ENCODE assay signal across 25 mouse cellular contexts in the genomic region with DNA sequence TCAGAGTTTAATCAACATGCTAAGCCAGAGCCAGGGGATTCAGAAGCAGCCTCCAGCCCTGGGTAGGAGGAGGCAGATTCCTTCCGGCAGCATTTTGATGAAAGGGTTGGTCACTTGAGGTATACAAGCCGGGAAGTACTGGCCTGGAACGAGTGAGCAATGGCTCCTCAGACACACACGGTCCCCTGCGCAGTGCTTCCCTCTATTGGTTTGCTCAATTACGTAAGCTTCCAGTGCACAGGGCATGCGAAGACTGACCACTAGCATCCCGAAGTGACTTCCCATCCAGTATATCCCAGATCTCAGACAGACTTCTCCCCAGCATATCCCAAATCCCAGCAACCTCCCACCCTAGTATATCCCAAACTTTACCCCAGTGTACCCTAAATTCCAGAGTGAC. TPM values are rescaled to one million over a fixed set of nuclear protein-coding genes. Genes with fewer than 3 reads are reported as not detected.
DNase-seq lines count a peak whose midpoint lies in the region; ATAC-seq and TF ChIP-seq lines count a peak whose summit lies in the region.
"Had no signal": no experiment of that assay in that cellular context is flagged by ENCODE, and none has a peak within 500 bp of the region (broad histone marks: within the 10 kb centered on the region; RNA-seq: fewer than 3 reads in every experiment).

No protein-coding gene starts in this region.

- H3K4me2 ChIP-seq in kidney, postnatal 0 days (ENCODE audit: low read length) = no peak overlapping the region
- no peak overlapping the region for H3K4me2 ChIP-seq in midbrain, embryonic 13.5 days (replicated peaks)
- H3K4me2 ChIP-seq: embryonic facial prominence, embryonic 13.5 days; forebrain, embryonic 13.5 days; heart, embryonic 11.5 days; hindbrain, embryonic 12.5 days had no signal

- H3K36me3 ChIP-seq in kidney, postnatal 0 days (ENCODE audit: insufficient read depth, low read length) = no peaks in the 10 kb centered on the region
- no peaks in the 10 kb centered on the region for H3K36me3 ChIP-seq in midbrain, embryonic 13.5 days
- H3K36me3 ChIP-seq in midbrain, embryonic 10.5 days = no peaks in the 10 kb centered on the region
- H3K36me3 ChIP-seq: embryonic facial prominence, embryonic 10.5 days; embryonic facial prominence, embryonic 13.5 days; hindbrain, embryonic 12.5 days had no signal

- DNase-seq in embryo, embryonic 10 days (ENCODE audit: low spot score) = peak; percentile 25
- no peak for DNase-seq in embryo, embryonic 11 days
- no peak for DNase-seq in kidney, postnatal 0 days (ENCODE audit: low spot score)
- DNase-seq in kidney, adult 18-20 months = no peak
- DNase-seq in midbrain, embryonic 10.5 days (ENCODE audit: low spot score) = no peak
- DNase-seq in brain, embryonic 14.5 days (ENCODE audit: low read depth) = no peak
- DNase-seq in ovary, postnatal 10 days (ENCODE audit: low spot score) = no peak
- DNase-seq: adrenal gland, adult 8-10 months; adrenal gland, postnatal 25 days; cerebellum, adult 18-20 months; cerebellum, adult 9-10 months; cerebellum, postnatal 14 days; gastrocnemius, adult 2 months; gastrocnemius, postnatal 14 days; heart, adult 11 months had no signal

- no peak overlapping the region for H3K27ac ChIP-seq in kidney, postnatal 0 days
- no peak overlapping the region for H3K27ac ChIP-seq in midbrain, embryonic 13.5 days
- no peak overlapping the region for H3K27ac ChIP-seq in midbrain, embryonic 10.5 days (replicated peaks)
- H3K27ac ChIP-seq: embryonic facial prominence, embryonic 10.5 days; embryonic facial prominence, embryonic 13.5 days; forebrain, embryonic 13.5 days; gastrocnemius, adult 2 months; hindbrain, embryonic 12.5 days had no signal

- no peaks in the 10 kb centered on the region for H3K9me3 ChIP-seq in kidney, postnatal 0 days (replicated peaks; ENCODE audit: low read length)
- no peaks in the 10 kb centered on the region for H3K9me3 ChIP-seq in midbrain, embryonic 13.5 days
- H3K9me3 ChIP-seq in midbrain, embryonic 10.5 days (replicated peaks) = no peaks in the 10 kb centered on the region
- H3K9me3 ChIP-seq: embryonic facial prominence, embryonic 10.5 days; forebrain, embryonic 13.5 days; hindbrain, embryonic 12.5 days had no signal

- H3K9ac ChIP-seq in kidney, postnatal 0 days (ENCODE audit: low read depth, low read length) = no peak overlapping the region
- H3K9ac ChIP-seq in midbrain, embryonic 13.5 days (replicated peaks) = no peak overlapping the region
- H3K9ac ChIP-seq: embryonic facial prominence, embryonic 13.5 days; forebrain, embryonic 13.5 days; hindbrain, embryonic 12.5 days had no signal

- H3K4me1 ChIP-seq in kidney, postnatal 0 days (replicated peaks; ENCODE audit: insufficient read depth, low read length) = no peaks in the 10 kb centered on the region
- peaks cover 4% of the 10 kb centered on the region; the same call in 1 of the 2 replicates for H3K4me1 ChIP-seq in midbrain, embryonic 13.5 days (replicated peaks)
- H3K4me1 ChIP-seq in midbrain, embryonic 10.5 days = peaks cover 6% of the 10 kb centered on the region; the same call in 1 of the 2 replicates
- H3K4me1 ChIP-seq: forebrain, embryonic 13.5 days had no signal

- H3K27me3 ChIP-seq in kidney, postnatal 0 days (ENCODE audit: insufficient read depth, low read length) = no peaks in the 10 kb centered on the region
- peaks cover 11% of the 10 kb centered on the region; the same call in 1 of the 2 replicates for H3K27me3 ChIP-seq in midbrain, embryonic 13.5 days
- H3K27me3 ChIP-seq in midbrain, embryonic 10.5 days (ENCODE audit: low read depth, poor library complexity, severe bottlenecking) = peaks cover 13% of the 10 kb centered on the region

- WGBS in kidney, postnatal 0 days = 49% methylated on average over 8 of the region's 8 CpGs
- 29% methylated on average over 8 of the region's 8 CpGs for WGBS in midbrain, embryonic 13.5 days
- WGBS in midbrain, embryonic 10.5 days = 58% methylated on average over 8 of the region's 8 CpGs

- TF ChIP-seq POLR2A in brain, embryonic 14.5 days (IDR thresholded peaks at IDR 0.05; ENCODE audit: borderline replicate concordance, extremely low read depth, insufficient read depth, insufficient read length, poor library complexity, severe bottlenecking) = no peak

- no peak for ATAC-seq in kidney, postnatal 0 days (replicated peaks; ENCODE audit: low FRiP score, low read depth)
- peak; percentile 19; the same call in 1 of the 2 replicates for ATAC-seq in midbrain, embryonic 13.5 days
- ATAC-seq: activated CD4-positive, CD25-positive, alpha-beta regulatory T cell, adult 4 months; forebrain, embryonic 13.5 days; hindbrain, embryonic 16.5 days; inflammation-experienced regulatory T-cells, adult 6 months had no signal

- no peak overlapping the region for H3K4me3 ChIP-seq in kidney, postnatal 0 days (replicated peaks; ENCODE audit: low read depth, low read length)
- no peak overlapping the region for H3K4me3 ChIP-seq in midbrain, embryonic 13.5 days (replicated peaks)
- no peak overlapping the region for H3K4me3 ChIP-seq in midbrain, embryonic 10.5 days
- H3K4me3 ChIP-seq: embryonic facial prominence, embryonic 10.5 days; embryonic facial prominence, embryonic 13.5 days; erythroblast, embryonic 14.5 days; forebrain, embryonic 13.5 days; gastrocnemius, adult 2 months; hindbrain, embryonic 12.5 days had no signal

- TF ChIP-seq CTCF in kidney, postnatal 0 days (IDR thresholded peaks at IDR 0.05; ENCODE audit: low read depth) = peak; percentile 7; the same call in 1 of the 2 replicates
- TF ChIP-seq CTCF in brain, embryonic 14.5 days (IDR thresholded peaks at IDR 0.05; ENCODE audit: borderline replicate concordance, extremely low read depth, insufficient read depth, insufficient read length) = peak; percentile 5; the same call in 1 of the 2 replicates

RNA-seq across cellular contexts. Expression of a gene that starts 17.1 kb away (rescaled TPM):
- polyA plus RNA-seq in kidney, postnatal 0 days (2015; fragmentation: Nextera tagmentation; extraction: Ambion mirVana) = 11.7 and 12.1 TPM in 2 replicates
- 24.4 and 30.2 TPM in 2 replicates for polyA plus RNA-seq in midbrain, embryonic 13.5 days (2015; fragmentation: Nextera tagmentation; extraction: Ambion mirVana)
- polyA plus RNA-seq in midbrain, embryonic 10.5 days (2016; fragmentation: Nextera tagmentation; extraction: Ambion mirVana) = 24.3 and 33.1 TPM in 2 replicates
- 21.6 and 29.5 TPM in 2 replicates for polyA plus RNA-seq in brain, embryonic 14.5 days (2012; rRNA removed)

RNA-seq across cellular contexts. Expression of a gene that starts 42.1 kb away (rescaled TPM):
- 40.0 and 46.3 TPM in 2 replicates for polyA plus RNA-seq in kidney, postnatal 0 days (2015; fragmentation: Nextera tagmentation; extraction: Ambion mirVana)
- 42.1 and 43.3 TPM in 2 replicates for polyA plus RNA-seq in midbrain, embryonic 13.5 days (2015; fragmentation: Nextera tagmentation; extraction: Ambion mirVana)
- polyA plus RNA-seq in midbrain, embryonic 10.5 days (2016; fragmentation: Nextera tagmentation; extraction: Ambion mirVana) = 196 and 221 TPM in 2 replicates
- polyA plus RNA-seq in brain, embryonic 14.5 days (2012; rRNA removed) = 20.4 and 31.9 TPM in 2 replicates

RNA-seq across cellular contexts. Expression of a gene that starts 42.2 kb away (rescaled TPM):
- polyA plus RNA-seq in kidney, postnatal 0 days (2015; fragmentation: Nextera tagmentation; extraction: Ambion mirVana) = 32.4 and 34.6 TPM in 2 replicates
- 30.5 and 31.6 TPM in 2 replicates for polyA plus RNA-seq in midbrain, embryonic 13.5 days (2015; fragmentation: Nextera tagmentation; extraction: Ambion mirVana)
- polyA plus RNA-seq in midbrain, embryonic 10.5 days (2016; fragmentation: Nextera tagmentation; extraction: Ambion mirVana) = 51.0 and 58.0 TPM in 2 replicates
- 43.2 and 46.1 TPM in 2 replicates for polyA plus RNA-seq in brain, embryonic 14.5 days (2012; rRNA removed)
